Mouse (Mus musculus): ENCODE measurements around the gene H2-T24. TPM values are rescaled to one million over a fixed set of nuclear protein-coding genes. Genes with fewer than 3 reads are reported as not detected.

H2-T24 gene
- polyA plus RNA-seq, 1 experiment from 2014 or later = 5.5 TPM

- Histone ChIP-seq H3K4me3 (no peak overlapping the region), H3K4me2 (replicated peaks) (no peak overlapping the region), H3K4me1 (peaks cover 16% of the 10 kb centered on the region), H3K9me3 (replicated peaks) (no peaks in the 10 kb centered on the region), H3K9ac (no peak overlapping the region), H3K36me3 (no peaks in the 10 kb centered on the region), H3K27ac (no peak overlapping the region), H3K27me3 (no peaks in the 10 kb centered on the region)
- 2% methylated on average over 11 of the region's 11 CpGs for WGBS
- peak; percentile 57 for ATAC-seq (ENCODE audit: low FRiP score)
Measured at GRCm38 (mm10) chr17:35996949-35997348, 23.4 kb downstream of the H2-T24 start.

GRCm38 (mm10) chr17:35994879-35995240 lies 25.5 kb downstream of the H2-T24 start:
- WGBS = 5% methylated on average over 14 of the region's 14 CpGs

GRCm38 (mm10) chr17:35994175-35994878 lies 26.0 kb downstream of the H2-T24 start:
- ATAC-seq (ENCODE audit: low FRiP score) = peak; percentile 71
- peak overlapping the region; percentile 68 for H3K4me2 ChIP-seq (replicated peaks)
- H3K27me3 ChIP-seq = no peaks in the 10 kb centered on the region
- H3K36me3 ChIP-seq = peaks cover 6% of the 10 kb centered on the region; the same call in 1 of the 2 replicates
- H3K4me3 ChIP-seq = peak overlapping the region; percentile 62
- peaks cover 16% of the 10 kb centered on the region for H3K4me1 ChIP-seq
- WGBS = 3% methylated on average over 31 of the region's 31 CpGs
- peak overlapping the region; percentile 62; the same call in 1 of the 2 replicates for H3K27ac ChIP-seq
- H3K9ac ChIP-seq = peak overlapping the region; percentile 74
- H3K9me3 ChIP-seq (replicated peaks) = no peaks in the 10 kb centered on the region

More at GRCm38 (mm10) chr17:35994879-35995240, 25.5 kb downstream of the H2-T24 start:
- peak overlapping the region; percentile 62 for H3K4me3 ChIP-seq
- H3K27me3 ChIP-seq = no peaks in the 10 kb centered on the region
- peak overlapping the region; percentile 62; the same call in 1 of the 2 replicates for H3K27ac ChIP-seq
- no peak for ATAC-seq (ENCODE audit: low FRiP score)
- H3K9ac ChIP-seq = peak overlapping the region; percentile 74
- H3K36me3 ChIP-seq = 0 out of 2 replicates have a peak, but pooled peaks cover under 1% of the 10 kb centered on the region
- peaks cover 16% of the 10 kb centered on the region for H3K4me1 ChIP-seq
- H3K9me3 ChIP-seq (replicated peaks) = no peaks in the 10 kb centered on the region
- peak overlapping the region; percentile 68 for H3K4me2 ChIP-seq (replicated peaks)

DNA sequence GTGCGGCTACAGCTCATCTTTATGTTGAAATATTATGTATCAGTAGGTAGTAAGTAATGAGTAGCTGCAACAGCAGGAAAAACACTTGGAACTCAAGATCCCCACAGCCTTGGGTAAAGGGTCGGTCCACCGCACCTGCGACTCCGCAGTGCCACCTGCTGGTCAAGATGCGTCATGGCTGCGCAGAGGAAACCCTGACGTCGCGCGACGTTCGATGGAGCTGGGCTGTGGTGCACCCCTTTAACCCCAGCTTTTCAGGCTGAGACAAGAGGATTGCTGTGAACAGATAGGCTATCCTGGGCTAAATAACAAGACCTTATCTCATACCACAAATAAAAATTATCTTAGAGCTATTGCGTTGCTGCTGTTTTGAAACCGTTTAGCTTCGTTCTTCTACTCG lies 26.7 kb downstream of the H2-T24 start:
- H3K4me2 ChIP-seq (replicated peaks) = peak overlapping the region; percentile 68

DNA sequence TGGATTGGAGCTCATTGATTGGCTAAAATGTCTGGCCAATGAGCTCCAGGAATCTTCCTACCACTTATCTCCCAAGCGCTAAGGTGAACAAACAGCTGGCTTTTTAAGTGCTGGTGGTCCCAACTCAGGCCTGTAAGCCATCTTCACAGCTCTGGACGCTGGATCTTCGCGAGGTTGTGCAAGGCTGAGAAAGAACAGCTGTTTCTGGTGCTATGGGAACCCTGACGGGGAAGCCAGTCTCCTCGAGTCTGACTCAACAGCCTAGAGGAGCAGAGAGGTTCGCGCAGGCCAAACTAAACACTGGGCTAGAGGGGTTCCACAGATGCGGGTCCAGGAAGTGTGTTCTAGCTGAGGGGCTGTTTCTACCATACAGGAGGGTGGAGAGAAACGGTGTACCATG lies 28.6 kb downstream of the H2-T24 start:
- ATAC-seq (ENCODE audit: low FRiP score) = no peak
- Histone ChIP-seq H3K4me1 (peaks cover 8% of the 10 kb centered on the region), H3K4me2 (replicated peaks) (no peak overlapping the region), H3K27me3 (no peaks in the 10 kb centered on the region), H3K27ac (no peak overlapping the region), H3K9me3 (replicated peaks) (no peaks in the 10 kb centered on the region), H3K9ac (no peak overlapping the region), H3K36me3 (peaks cover 29% of the 10 kb centered on the region), H3K4me3 (no peak overlapping the region)
- WGBS = 56% methylated on average over 10 of the region's 10 CpGs

More for the DNA sequence above, 26.7 kb downstream of the H2-T24 start:
- Histone ChIP-seq H3K4me1 (peaks cover 16% of the 10 kb centered on the region), H3K27me3 (no peaks in the 10 kb centered on the region), H3K9ac (no peak overlapping the region), H3K9me3 (replicated peaks) (no peaks in the 10 kb centered on the region), H3K27ac (no peak overlapping the region), H3K36me3 (peaks cover 12% of the 10 kb centered on the region), H3K4me3 (peak overlapping the region; percentile 62; the same call in 1 of the 2 replicates)
- ATAC-seq (ENCODE audit: low FRiP score) = peak; percentile 65
- WGBS = 8% methylated on average over 17 of the region's 17 CpGs

- Histone ChIP-seq H3K4me1 (peaks cover 18% of the 10 kb centered on the region), H3K9me3 (replicated peaks) (no peaks in the 10 kb centered on the region), H3K27me3 (no peaks in the 10 kb centered on the region), H3K27ac (no peak overlapping the region), H3K9ac (no peak overlapping the region), H3K36me3 (peaks cover 43% of the 10 kb centered on the region), H3K4me3 (no peak overlapping the region), H3K4me2 (replicated peaks) (no peak overlapping the region)
- 88% methylated on average over 9 of the region's 9 CpGs for WGBS
- ATAC-seq (ENCODE audit: low FRiP score) = no peak
Measured at GRCm38 (mm10) chr17:35981776-35982175, 38.6 kb downstream of the H2-T24 start.

DNA sequence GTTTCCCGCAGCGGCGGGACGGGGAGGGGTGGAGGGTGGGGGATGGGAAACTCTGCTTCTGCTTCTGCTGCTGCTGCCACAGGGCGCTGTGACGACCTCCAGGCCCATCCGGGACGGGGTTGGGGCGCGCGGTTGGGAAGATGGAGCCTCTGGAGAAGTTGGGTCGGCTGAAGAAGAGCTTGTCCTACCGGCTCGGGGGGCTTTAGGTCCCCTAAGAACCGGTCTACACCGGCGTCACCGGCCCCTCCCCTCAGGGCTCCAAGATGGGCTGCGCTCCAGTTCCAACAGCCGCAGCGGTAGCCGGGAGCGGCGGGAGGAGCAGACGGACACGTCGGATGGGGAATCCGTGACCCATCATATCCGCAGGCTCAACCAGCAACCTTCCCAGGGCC lies 40.0 kb downstream of the H2-T24 start:
- Histone ChIP-seq H3K9ac (peak overlapping the region; percentile 88), H3K4me1 (peaks cover 18% of the 10 kb centered on the region), H3K27me3 (no peaks in the 10 kb centered on the region), H3K36me3 (peaks cover 37% of the 10 kb centered on the region), H3K27ac (peak overlapping the region; percentile 94), H3K9me3 (replicated peaks) (no peaks in the 10 kb centered on the region), H3K4me3 (peak overlapping the region; percentile 91), H3K4me2 (replicated peaks) (peak overlapping the region; percentile 83)
- ATAC-seq (ENCODE audit: low FRiP score) = peak; percentile 44
- under 1% methylated on average over 26 of the region's 29 CpGs for WGBS

DNA sequence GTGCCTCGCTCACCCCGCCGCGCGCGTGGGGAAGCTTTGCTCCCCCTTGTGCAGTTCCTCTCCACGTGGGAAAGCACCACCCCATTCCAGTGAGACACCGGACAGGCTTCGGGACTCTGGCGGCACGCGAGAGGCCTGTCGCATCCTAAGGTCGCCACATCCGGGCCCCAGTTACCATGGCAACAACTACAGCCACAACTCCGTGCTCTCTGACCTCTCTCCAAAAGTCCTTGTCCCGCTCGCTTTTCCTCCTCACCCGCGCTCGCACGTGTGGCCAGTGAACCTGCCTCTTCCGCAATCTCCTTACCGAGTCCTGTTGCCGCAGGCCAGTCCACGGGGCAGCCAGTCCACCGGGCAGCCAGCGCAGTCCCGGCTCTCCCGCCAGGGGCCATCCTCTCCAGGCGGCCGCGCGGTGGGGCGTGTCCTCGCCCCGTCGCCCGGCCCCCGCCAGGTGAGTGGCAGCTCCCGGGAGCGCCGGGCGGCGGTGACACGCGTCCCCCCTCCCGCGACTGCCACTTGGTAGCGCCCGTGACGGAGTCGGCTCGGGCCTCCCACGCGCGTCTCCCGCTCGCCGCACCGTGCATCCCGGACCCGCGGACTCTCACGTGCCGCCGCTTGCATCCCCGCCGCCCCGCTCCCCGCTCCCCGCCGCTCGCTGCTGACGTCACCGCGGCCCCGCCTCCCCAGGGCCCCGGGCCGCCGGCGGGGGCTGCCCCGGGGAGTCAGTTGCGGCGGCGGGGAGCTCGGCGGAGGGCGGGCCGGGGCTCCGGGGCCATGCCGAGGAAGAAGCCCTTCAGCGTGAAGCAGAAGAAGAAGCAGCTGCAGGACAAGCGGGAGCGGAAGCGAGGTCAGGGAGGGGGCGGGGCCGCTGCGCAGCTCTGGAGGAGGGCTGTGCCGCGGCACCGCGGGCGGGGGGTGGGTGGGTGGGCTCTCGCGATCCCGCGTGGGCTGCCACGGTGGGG lies 40.7 kb downstream of the H2-T24 start, which contains the start of the genes Gnl1 and Prr3:
Gene Gnl1 (plus strand): TSS at position 451 of the 962 bp plus-strand sequence.
Gene Prr3 (minus strand): TSS at position 836 of the 962 bp plus-strand sequence.
- H3K4me1 ChIP-seq = peaks cover 18% of the 10 kb centered on the region
- peak within 1 kb of the TSS; percentile 94 for H3K27ac ChIP-seq
- H3K9me3 ChIP-seq (replicated peaks) = no peaks in the 10 kb centered on the region
- WGBS = 1% methylated on average over 100 of the region's 109 CpGs
- peak within 1 kb of the TSS; percentile 83 for H3K4me2 ChIP-seq (replicated peaks)
- no peaks in the 10 kb centered on the region for H3K27me3 ChIP-seq
- peaks cover 35% of the 10 kb centered on the region for H3K36me3 ChIP-seq
- ATAC-seq (ENCODE audit: low FRiP score) = peak; percentile 88
- peak within 1 kb of the TSS; percentile 91 for H3K4me3 ChIP-seq
- H3K9ac ChIP-seq = peak within 1 kb of the TSS; percentile 88

DNA sequence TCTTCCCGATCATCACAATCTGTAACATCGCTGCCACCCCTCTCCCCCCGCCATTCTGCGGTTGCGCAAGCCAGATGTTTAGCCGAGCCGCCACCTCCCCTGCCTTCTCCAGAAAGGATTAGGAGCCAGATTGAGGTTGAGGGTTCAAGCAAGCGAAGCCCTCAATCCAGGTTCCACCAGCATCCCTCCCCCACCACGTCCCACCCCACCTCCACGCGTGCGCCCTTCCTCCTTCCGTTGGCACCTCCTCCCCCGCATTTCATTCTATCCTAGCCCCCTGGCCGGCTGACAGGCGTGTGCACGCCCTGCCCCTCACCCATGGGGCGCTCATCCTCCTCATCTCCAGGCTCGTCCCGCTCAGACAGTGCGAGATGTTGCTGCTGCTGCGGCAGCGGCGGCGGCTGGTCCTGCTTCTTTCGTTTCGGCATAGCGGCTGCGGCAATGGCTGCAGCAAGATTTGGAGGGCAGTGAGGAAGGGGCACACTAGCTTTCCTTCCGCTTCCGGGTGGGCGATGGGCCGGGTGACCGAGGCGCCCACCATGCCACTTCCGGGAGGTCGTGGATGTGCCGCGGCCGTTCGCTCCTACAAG lies 41.5 kb downstream of the H2-T24 start:
- Histone ChIP-seq H3K27me3 (no peaks in the 10 kb centered on the region), H3K4me1 (peaks cover 18% of the 10 kb centered on the region), H3K4me2 (replicated peaks) (peak overlapping the region; percentile 83), H3K27ac (peak overlapping the region; percentile 94), H3K4me3 (peak overlapping the region; percentile 91), H3K9me3 (replicated peaks) (no peaks in the 10 kb centered on the region), H3K36me3 (peaks cover 37% of the 10 kb centered on the region), H3K9ac (peak overlapping the region; percentile 88)
- peak; percentile 89 for ATAC-seq (ENCODE audit: low FRiP score)
- 1% methylated on average over 39 of the region's 41 CpGs for WGBS

DNA sequence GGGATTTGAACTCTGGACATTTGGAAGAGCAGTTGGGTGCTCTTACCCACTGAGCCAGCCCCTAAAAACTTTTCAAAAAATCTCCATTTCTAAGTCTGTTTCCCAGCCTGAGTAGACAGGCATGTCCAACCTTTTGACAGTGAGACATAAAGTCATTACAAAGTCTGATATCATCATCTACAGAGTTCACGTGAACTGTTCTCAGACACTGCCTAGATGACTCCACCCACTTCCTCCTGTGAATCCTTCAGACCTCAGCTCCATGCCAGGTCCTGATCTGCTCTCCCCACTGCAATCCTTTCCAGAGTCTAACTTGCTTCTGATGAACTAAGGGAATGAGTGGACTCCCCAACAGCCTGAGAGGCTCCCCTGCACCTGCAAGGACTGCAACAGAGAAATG lies 48.2 kb downstream of the H2-T24 start:
- Histone ChIP-seq H3K9ac (no peak overlapping the region), H3K4me1 (peaks cover 19% of the 10 kb centered on the region)

GRCm38 (mm10) chr17:35969418-35970389 lies 50.7 kb downstream of the H2-T24 start, which contains the start of gene Abcf1:
Abcf1 (minus strand) TSS chr17:35969761.
- no peaks in the 10 kb centered on the region for H3K9me3 ChIP-seq (replicated peaks)
- H3K36me3 ChIP-seq = peaks cover 32% of the 10 kb centered on the region
- ATAC-seq (ENCODE audit: low FRiP score) = peak; percentile 98
- WGBS = under 1% methylated on average over 65 of the region's 68 CpGs
- H3K27ac ChIP-seq = peak within 1 kb of the TSS; percentile 52
- peak within 1 kb of the TSS; percentile 85 for H3K4me2 ChIP-seq (replicated peaks)
- peaks cover 19% of the 10 kb centered on the region for H3K4me1 ChIP-seq
- H3K27me3 ChIP-seq = no peaks in the 10 kb centered on the region
- peak within 1 kb of the TSS; percentile 74 for H3K4me3 ChIP-seq
- H3K9ac ChIP-seq = peak within 1 kb of the TSS; percentile 75

More for the DNA sequence above, 48.2 kb downstream of the H2-T24 start:
- H3K9me3 ChIP-seq (replicated peaks) = no peaks in the 10 kb centered on the region
- 68% methylated on average over 1 of the region's 1 CpGs for WGBS
- peaks cover 27% of the 10 kb centered on the region for H3K36me3 ChIP-seq
- H3K4me3 ChIP-seq = no peak overlapping the region
- no peak overlapping the region for H3K27ac ChIP-seq
- H3K4me2 ChIP-seq (replicated peaks) = no peak overlapping the region
- ATAC-seq (ENCODE audit: low FRiP score) = no peak
- no peaks in the 10 kb centered on the region for H3K27me3 ChIP-seq
